Mouse (Mus musculus): ENCODE data around the gene Ebpl. TPM values are rescaled to one million over a fixed set of nuclear protein-coding genes. Genes with fewer than 3 reads are reported as not detected.

Ebpl gene
- 0.85 and 1.0 TPM in 2 replicates for polyA plus RNA-seq (2012; ENCODE audit: insufficient read depth, low replicate concordance)

- TF ChIP-seq FLI1 (IDR thresholded peaks at IDR 0.05; ENCODE audit: low read length) (no peak), GATA1 (IDR thresholded peaks at IDR 0.05; ENCODE audit: borderline replicate concordance, low read length) (no peak)
- H3K36me3 ChIP-seq (replicated peaks; ENCODE audit: low read length) = peaks cover 15% of the 10 kb centered on the region
- H3K27me3 ChIP-seq (replicated peaks) = no peaks in the 10 kb centered on the region
- peaks cover 47% of the 10 kb centered on the region for H3K4me1 ChIP-seq
- H3K4me3 ChIP-seq (replicated peaks) = peak within 1 kb of the TSS; percentile 95
- H3K9me3 ChIP-seq = no peaks in the 10 kb centered on the region
Measured at GRCm38 (mm10) chr14:61360131-61360980, at the start of gene Ebpl. Gene Ebpl (minus strand): TSS chr14:61360439.

- no peaks in the 10 kb centered on the region for H3K9me3 ChIP-seq
- H3K4me3 ChIP-seq (replicated peaks) = no peak overlapping the region
- H3K4me1 ChIP-seq = peaks cover 67% of the 10 kb centered on the region
- no peak for TF ChIP-seq FLI1 (IDR thresholded peaks at IDR 0.05; ENCODE audit: low read length)
- no peak for TF ChIP-seq GATA1 (IDR thresholded peaks at IDR 0.05; ENCODE audit: borderline replicate concordance, low read length)
- no peaks in the 10 kb centered on the region for H3K27me3 ChIP-seq (replicated peaks)
- peaks cover 3% of the 10 kb centered on the region for H3K36me3 ChIP-seq (replicated peaks; ENCODE audit: low read length)
Measured at GRCm38 (mm10) chr14:61410020-61410419, 49.8 kb upstream of the Ebpl start.

GRCm38 (mm10) chr14:61407055-61407454, 46.8 kb upstream of the Ebpl start:
- Histone ChIP-seq H3K36me3 (replicated peaks; ENCODE audit: low read length) (peaks cover 13% of the 10 kb centered on the region), H3K4me3 (replicated peaks) (no peak overlapping the region)
- TF ChIP-seq GATA1 (IDR thresholded peaks at IDR 0.05; ENCODE audit: borderline replicate concordance, low read length) (no peak), FLI1 (IDR thresholded peaks at IDR 0.05; ENCODE audit: low read length) (no peak)

GRCm38 (mm10) chr14:61405761-61406160, 45.5 kb upstream of the Ebpl start:
- Histone ChIP-seq H3K9me3 (no peaks in the 10 kb centered on the region), H3K27me3 (replicated peaks) (no peaks in the 10 kb centered on the region), H3K4me1 (peaks cover 45% of the 10 kb centered on the region), H3K4me3 (replicated peaks) (no peak overlapping the region), H3K36me3 (replicated peaks; ENCODE audit: low read length) (peaks cover 25% of the 10 kb centered on the region)
- TF ChIP-seq FLI1 (IDR thresholded peaks at IDR 0.05; ENCODE audit: low read length) = no peak
- no peak for TF ChIP-seq GATA1 (IDR thresholded peaks at IDR 0.05; ENCODE audit: borderline replicate concordance, low read length)

More at GRCm38 (mm10) chr14:61407055-61407454, 46.8 kb upstream of the Ebpl start:
- Histone ChIP-seq H3K9me3 (no peaks in the 10 kb centered on the region), H3K4me1 (peaks cover 52% of the 10 kb centered on the region), H3K27me3 (replicated peaks) (no peaks in the 10 kb centered on the region)

GRCm38 (mm10) chr14:61404941-61405340, 44.7 kb upstream of the Ebpl start:
- H3K36me3 ChIP-seq (replicated peaks; ENCODE audit: low read length) = peaks cover 30% of the 10 kb centered on the region
- H3K4me3 ChIP-seq (replicated peaks) = no peak overlapping the region
- peaks cover 38% of the 10 kb centered on the region for H3K4me1 ChIP-seq
- TF ChIP-seq GATA1 (IDR thresholded peaks at IDR 0.05; ENCODE audit: borderline replicate concordance, low read length) (no peak), FLI1 (IDR thresholded peaks at IDR 0.05; ENCODE audit: low read length) (no peak)
- no peaks in the 10 kb centered on the region for H3K9me3 ChIP-seq
- no peaks in the 10 kb centered on the region for H3K27me3 ChIP-seq (replicated peaks)

- TF ChIP-seq GATA1 (IDR thresholded peaks at IDR 0.05; ENCODE audit: borderline replicate concordance, low read length) (no peak), FLI1 (IDR thresholded peaks at IDR 0.05; ENCODE audit: low read length) (no peak)
- peaks cover 24% of the 10 kb centered on the region for H3K4me1 ChIP-seq
- no peaks in the 10 kb centered on the region for H3K27me3 ChIP-seq (replicated peaks)
- H3K36me3 ChIP-seq (replicated peaks; ENCODE audit: low read length) = peaks cover 50% of the 10 kb centered on the region
- no peaks in the 10 kb centered on the region for H3K9me3 ChIP-seq
- H3K4me3 ChIP-seq (replicated peaks) = no peak overlapping the region
Measured at GRCm38 (mm10) chr14:61394745-61395144, 34.5 kb upstream of the Ebpl start.

- H3K36me3 ChIP-seq (replicated peaks; ENCODE audit: low read length) = peaks cover 54% of the 10 kb centered on the region
Measured at GRCm38 (mm10) chr14:61390586-61390985, 30.3 kb upstream of the Ebpl start.

GRCm38 (mm10) chr14:61367290-61367689, 7.1 kb upstream of the Ebpl start:
- H3K9me3 ChIP-seq = no peaks in the 10 kb centered on the region
- peaks cover 67% of the 10 kb centered on the region for H3K36me3 ChIP-seq (replicated peaks; ENCODE audit: low read length)
- TF ChIP-seq FLI1 (IDR thresholded peaks at IDR 0.05; ENCODE audit: low read length) (no peak), GATA1 (IDR thresholded peaks at IDR 0.05; ENCODE audit: borderline replicate concordance, low read length) (no peak)
- no peak overlapping the region for H3K4me3 ChIP-seq (replicated peaks)
- H3K4me1 ChIP-seq = peaks cover 21% of the 10 kb centered on the region
- no peaks in the 10 kb centered on the region for H3K27me3 ChIP-seq (replicated peaks)

More at GRCm38 (mm10) chr14:61390586-61390985, 30.3 kb upstream of the Ebpl start:
- peaks cover 24% of the 10 kb centered on the region for H3K4me1 ChIP-seq
- TF ChIP-seq FLI1 (IDR thresholded peaks at IDR 0.05; ENCODE audit: low read length) (no peak), GATA1 (IDR thresholded peaks at IDR 0.05; ENCODE audit: borderline replicate concordance, low read length) (no peak)
- no peaks in the 10 kb centered on the region for H3K9me3 ChIP-seq
- no peaks in the 10 kb centered on the region for H3K27me3 ChIP-seq (replicated peaks)
- H3K4me3 ChIP-seq (replicated peaks) = no peak overlapping the region

GRCm38 (mm10) chr14:61364656-61365055, 4.4 kb upstream of the Ebpl start:
- H3K27me3 ChIP-seq (replicated peaks) = no peaks in the 10 kb centered on the region
- H3K4me1 ChIP-seq = peaks cover 44% of the 10 kb centered on the region
- H3K4me3 ChIP-seq (replicated peaks) = no peak overlapping the region
- H3K9me3 ChIP-seq = no peaks in the 10 kb centered on the region
- H3K36me3 ChIP-seq (replicated peaks; ENCODE audit: low read length) = peaks cover 41% of the 10 kb centered on the region
- no peak for TF ChIP-seq FLI1 (IDR thresholded peaks at IDR 0.05; ENCODE audit: low read length)
- no peak for TF ChIP-seq GATA1 (IDR thresholded peaks at IDR 0.05; ENCODE audit: borderline replicate concordance, low read length)

GRCm38 (mm10) chr14:61363734-61364133, 3.5 kb upstream of the Ebpl start:
- Histone ChIP-seq H3K4me1 (peaks cover 44% of the 10 kb centered on the region), H3K27me3 (replicated peaks) (no peaks in the 10 kb centered on the region), H3K36me3 (replicated peaks; ENCODE audit: low read length) (peaks cover 34% of the 10 kb centered on the region), H3K9me3 (no peaks in the 10 kb centered on the region), H3K4me3 (replicated peaks) (no peak overlapping the region)
- no peak for TF ChIP-seq GATA1 (IDR thresholded peaks at IDR 0.05; ENCODE audit: borderline replicate concordance, low read length)
- no peak for TF ChIP-seq FLI1 (IDR thresholded peaks at IDR 0.05; ENCODE audit: low read length)

All from megakaryocyte, embryonic 14.5 days (primary cell).